Mouse (Mus musculus) forebrain, embryonic 14.5 days (tissue): ENCODE measurements around the gene Tiam1. TPM values are rescaled to one million over a fixed set of nuclear protein-coding genes. Genes with fewer than 3 reads are reported as not detected.
A peak's percentile ranks its signal among the peaks of the same experiment; 100 is the strongest.

ENCODE experiments used
- ATAC-seq: fragments of 200-750 bp; cut with Nextera tagmentation; 2 replicates; pipeline ENCODE4 v1.8.0; 2017; ENCODE audit warnings: mild to moderate bottlenecking, moderate library complexity
- DNase-seq: peaks from one replicate; pipeline ENCODE4 v3.0.0-alpha.2; 2015; ENCODE audit warnings: low spot score
- H3K27ac ChIP-seq: fragments of 300-500 bp; sonication (generic); 2 replicates; pipeline ENCODE4 v1.5.1; 2014; ENCODE audit warnings: low read depth, mild to moderate bottlenecking, control low read depth, low read length, moderate library complexity
- H3K27me3 ChIP-seq: fragments of 300-500 bp; sonication (generic); replicated peaks from 2 replicates; pipeline ENCODE4 v1.6.1; 2014; ENCODE audit warnings: low read length, control low read depth, mixed read lengths; ENCODE audit not compliant: control insufficient read depth, insufficient read depth
- H3K36me3 ChIP-seq: fragments of 300-500 bp; sonication (generic); 2 replicates; pipeline ENCODE4 v1.6.1; 2014; ENCODE audit warnings: low read length, control low read depth; ENCODE audit not compliant: control insufficient read depth, insufficient read depth
- H3K4me1 ChIP-seq: fragments of 300-500 bp; sonication (generic); 2 replicates; pipeline ENCODE4 v1.6.1; 2014; ENCODE audit warnings: antibody characterized with exemption, low read length, control low read depth; ENCODE audit not compliant: control insufficient read depth, insufficient read depth
- H3K4me2 ChIP-seq: fragments of 300-500 bp; sonication (generic); 2 replicates; pipeline ENCODE4 v1.6.1; 2014; ENCODE audit warnings: mild to moderate bottlenecking, control low read depth, low read length
- H3K4me3 ChIP-seq: fragments of 300-500 bp; sonication (generic); 2 replicates; pipeline ENCODE4 v1.5.1; 2014; ENCODE audit warnings: low read depth, low read length, control low read depth
- H3K9ac ChIP-seq: fragments of 300-500 bp; sonication (generic); 2 replicates; pipeline ENCODE4 v1.6.1; 2014; ENCODE audit warnings: mild to moderate bottlenecking, low read length, control low read depth, moderate library complexity
- H3K9me3 ChIP-seq: fragments of 300-500 bp; sonication (generic); replicated peaks from 2 replicates; pipeline ENCODE4 v1.6.1; 2016; ENCODE audit warnings: low read length, control low read depth, mixed read lengths; ENCODE audit not compliant: control insufficient read depth
- WGBS: fragments of 180-500 bp; shearing (Covaris S2); extraction: QIAGEN DNeasy Blood & Tissue Kit; methylation state at CpG from one replicate; pipeline ENCODE4 v1.1.7; 2014; 5-methylcytosine and 5-hydroxymethylcytosine counted together
- polyA plus RNA-seq: library from polyadenylated mRNA; unstranded; fragments of >200 nt; fragmentation: Nextera tagmentation; extraction: Ambion mirVana; gene quantifications from 2 replicates; pipeline ENCODE4 v1.2.1, GENCODE M21; 2014

Tiam1 gene
- polyA plus RNA-seq, 1 experiment from 2014 or later = 22.4 TPM

- no peak overlapping the region for H3K27ac ChIP-seq
- no peaks in the 10 kb centered on the region for H3K36me3 ChIP-seq
- H3K4me2 ChIP-seq = peak overlapping the region; percentile 74
- ATAC-seq (no peak), DNase-seq (peak; percentile 27)
- H3K4me3 ChIP-seq = peak overlapping the region; percentile 72
- H3K4me1 ChIP-seq = peaks cover 6% of the 10 kb centered on the region
- H3K9ac ChIP-seq = peak overlapping the region; percentile 86; the same call in 1 of the 2 replicates
- WGBS = 21% methylated on average over 9 of the region's 9 CpGs
- H3K9me3 ChIP-seq = no peaks in the 10 kb centered on the region
- no peaks in the 10 kb centered on the region for H3K27me3 ChIP-seq
Observed at GRCm38 (mm10) chr16:90141556-90141955, 2.0 kb downstream of the Tiam1 start.

DNA sequence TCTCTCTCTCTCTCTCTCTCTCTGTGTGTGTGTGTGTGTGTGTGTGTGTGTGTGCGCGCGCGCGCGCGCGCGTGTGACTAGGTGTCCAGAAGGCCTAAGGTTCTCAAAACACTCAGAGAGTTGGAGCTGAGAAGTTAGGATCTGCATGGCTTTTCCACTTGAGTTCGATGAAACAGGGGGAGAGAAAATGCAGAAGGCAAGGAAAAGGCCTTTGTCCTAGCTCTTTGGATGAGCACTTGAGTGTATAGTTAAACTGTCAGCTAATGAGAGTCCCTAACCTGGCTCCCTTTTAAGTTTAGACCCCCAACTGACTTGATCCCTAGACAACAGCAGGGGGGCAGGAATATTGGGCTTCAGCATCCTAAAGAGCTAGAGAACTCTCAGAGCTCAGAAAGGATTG, 3.0 kb downstream of the Tiam1 start:
- H3K36me3 ChIP-seq = no peaks in the 10 kb centered on the region
- H3K27me3 ChIP-seq = no peaks in the 10 kb centered on the region
- no peak overlapping the region for H3K9ac ChIP-seq
- DNase-seq (no peak), ATAC-seq (no peak)
- H3K9me3 ChIP-seq = no peaks in the 10 kb centered on the region
- peaks cover 6% of the 10 kb centered on the region for H3K4me1 ChIP-seq
- H3K4me2 ChIP-seq = no peak overlapping the region
- no peak overlapping the region for H3K4me3 ChIP-seq
- H3K27ac ChIP-seq = no peak overlapping the region
- WGBS = 84% methylated on average over 10 of the region's 10 CpGs

GRCm38 (mm10) chr16:90139696-90140095, 3.9 kb downstream of the Tiam1 start:
- Histone ChIP-seq H3K27me3 (no peaks in the 10 kb centered on the region), H3K9me3 (no peaks in the 10 kb centered on the region), H3K9ac (no peak overlapping the region), H3K36me3 (no peaks in the 10 kb centered on the region), H3K4me2 (no peak overlapping the region), H3K4me1 (peaks cover 3% of the 10 kb centered on the region), H3K4me3 (no peak overlapping the region), H3K27ac (no peak overlapping the region)
- ATAC-seq = no peak
- DNase-seq = no peak
- 76% methylated on average over 9 of the region's 9 CpGs for WGBS

- no peaks in the 10 kb centered on the region for H3K27me3 ChIP-seq
- no peak overlapping the region for H3K4me2 ChIP-seq
- ATAC-seq (no peak), DNase-seq (no peak)
- no peak overlapping the region for H3K9ac ChIP-seq
- H3K9me3 ChIP-seq = no peaks in the 10 kb centered on the region
- no peaks in the 10 kb centered on the region for H3K36me3 ChIP-seq
- no peak overlapping the region for H3K27ac ChIP-seq
- H3K4me3 ChIP-seq = no peak overlapping the region
- no peaks in the 10 kb centered on the region for H3K4me1 ChIP-seq
- WGBS = 87% methylated on average over 12 of the region's 12 CpGs
Observed at GRCm38 (mm10) chr16:90138151-90138550, 5.4 kb downstream of the Tiam1 start.

GRCm38 (mm10) chr16:90137175-90137574, 6.4 kb downstream of the Tiam1 start:
- DNase-seq = no peak
- no peaks in the 10 kb centered on the region for H3K4me1 ChIP-seq

DNA sequence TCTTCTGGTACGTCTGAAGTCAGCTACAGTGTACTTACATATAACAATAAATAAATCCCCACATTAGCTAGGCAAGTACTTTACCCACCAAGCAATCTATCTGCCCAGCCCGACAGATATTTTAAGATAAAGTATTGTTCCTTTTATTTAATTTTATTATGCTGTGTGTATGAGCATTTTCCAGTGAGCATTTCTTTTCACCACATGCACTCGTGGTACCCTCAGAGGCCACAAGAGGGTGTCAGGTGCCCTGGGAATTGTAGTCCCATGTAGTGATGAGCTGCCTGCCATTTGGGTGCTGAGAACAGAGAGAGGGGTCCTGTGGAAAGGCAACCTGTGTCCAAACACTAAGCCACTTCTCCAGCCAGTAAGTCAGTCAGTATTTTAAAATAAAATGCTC, 8.0 kb downstream of the Tiam1 start:
- no peak overlapping the region for H3K9ac ChIP-seq
- no peaks in the 10 kb centered on the region for H3K27me3 ChIP-seq
- ATAC-seq = no peak
- 94% methylated on average over 3 of the region's 3 CpGs for WGBS
- H3K9me3 ChIP-seq = no peaks in the 10 kb centered on the region
- no peaks in the 10 kb centered on the region for H3K4me1 ChIP-seq
- H3K4me2 ChIP-seq = no peak overlapping the region
- H3K4me3 ChIP-seq = no peak overlapping the region
- no peak overlapping the region for H3K27ac ChIP-seq
- no peak for DNase-seq
- no peaks in the 10 kb centered on the region for H3K36me3 ChIP-seq

More at GRCm38 (mm10) chr16:90137175-90137574, 6.4 kb downstream of the Tiam1 start:
- H3K4me3 ChIP-seq = no peak overlapping the region
- no peak for ATAC-seq
- H3K9ac ChIP-seq = no peak overlapping the region
- no peak overlapping the region for H3K27ac ChIP-seq
- H3K9me3 ChIP-seq = no peaks in the 10 kb centered on the region
- H3K36me3 ChIP-seq = no peaks in the 10 kb centered on the region
- WGBS = 97% methylated on average over 23 of the region's 23 CpGs
- H3K27me3 ChIP-seq = no peaks in the 10 kb centered on the region
- H3K4me2 ChIP-seq = no peak overlapping the region

DNA sequence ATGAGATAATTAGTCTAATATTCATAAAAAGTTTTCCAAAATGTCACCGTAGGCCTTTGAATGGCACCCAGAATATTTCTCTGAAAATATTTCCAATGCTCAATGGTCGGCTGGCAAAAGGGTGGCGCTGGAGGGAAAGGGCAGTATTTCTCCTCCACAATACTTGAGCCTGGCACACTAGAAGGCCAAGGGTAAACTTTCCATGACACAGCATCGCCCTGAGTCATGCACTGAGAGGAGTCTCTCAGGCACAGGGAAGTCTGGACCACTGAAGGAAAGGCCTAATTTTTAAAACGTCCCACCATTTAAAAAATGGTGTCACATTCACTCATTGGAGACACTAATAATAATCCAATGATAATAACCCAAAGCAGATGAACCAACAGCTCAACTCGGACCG, 9.2 kb downstream of the Tiam1 start:
- WGBS = 77% methylated on average over 5 of the region's 7 CpGs
- Histone ChIP-seq H3K4me2 (no peak overlapping the region), H3K27me3 (no peaks in the 10 kb centered on the region), H3K4me1 (no peaks in the 10 kb centered on the region), H3K9me3 (no peaks in the 10 kb centered on the region), H3K9ac (no peak overlapping the region), H3K36me3 (no peaks in the 10 kb centered on the region), H3K27ac (no peak overlapping the region), H3K4me3 (no peak overlapping the region)
- DNase-seq = no peak
- no peak for ATAC-seq

- Histone ChIP-seq H3K27me3 (no peaks in the 10 kb centered on the region), H3K4me1 (peaks cover 8% of the 10 kb centered on the region; the same call in 1 of the 2 replicates), H3K4me2 (no peak overlapping the region), H3K36me3 (no peaks in the 10 kb centered on the region), H3K4me3 (no peak overlapping the region), H3K27ac (no peak overlapping the region), H3K9me3 (no peaks in the 10 kb centered on the region), H3K9ac (no peak overlapping the region)
- ATAC-seq (no peak), DNase-seq (no peak)
- WGBS = 27% methylated on average over 7 of the region's 7 CpGs
Observed at GRCm38 (mm10) chr16:90132816-90133215, 10.8 kb downstream of the Tiam1 start.

GRCm38 (mm10) chr16:90132331-90132730, 11.2 kb downstream of the Tiam1 start:
- 8% methylated on average over 10 of the region's 10 CpGs for WGBS
- no peaks in the 10 kb centered on the region for H3K27me3 ChIP-seq
- no peaks in the 10 kb centered on the region for H3K9me3 ChIP-seq
- DNase-seq (peak; percentile 26), ATAC-seq (no peak)
- H3K4me1 ChIP-seq = peaks cover 8% of the 10 kb centered on the region; the same call in 1 of the 2 replicates
- no peaks in the 10 kb centered on the region for H3K36me3 ChIP-seq
- H3K4me3 ChIP-seq = no peak overlapping the region
- H3K9ac ChIP-seq = no peak overlapping the region; the same call in 1 of the 2 replicates
- H3K27ac ChIP-seq = no peak overlapping the region
- no peak overlapping the region for H3K4me2 ChIP-seq
